ENCODE assay signal across 17 mouse cellular contexts in genomic region chr17:3416401-3416800, GRCm38 (mm10).
DNase-seq lines count a peak whose midpoint lies in the region; ATAC-seq lines count a peak whose summit lies in the region.
"Had no signal": no experiment of that assay in that cellular context is flagged by ENCODE, and none has a peak within 500 bp of the region (broad histone marks: within the 10 kb centered on the region; RNA-seq: fewer than 3 reads in every experiment).

No protein-coding gene starts in this region.

- ATAC-seq in cerebellum, adult (ENCODE audit: insufficient number of reproducible peaks, low FRiP score, low TSS enrichment) = no peak
- no peak for ATAC-seq in megakaryocyte, adult 5-6 weeks (ENCODE audit: poor library complexity, severe bottlenecking)
- ATAC-seq: intestine, embryonic 15.5 days; midbrain, embryonic 13.5 days; Patski had no signal

- peak; percentile 14 for DNase-seq in cerebellum, adult 9-11 months
- peak; percentile 16 for DNase-seq in embryo, embryonic 10 days (ENCODE audit: low spot score)
- DNase-seq in embryo, embryonic 11 days = no peak
- peak; percentile 21 for DNase-seq in kidney, postnatal 14 days
- DNase-seq in kidney, adult 9 months = no peak
- DNase-seq: adrenal gland, postnatal 10 days; gastrocnemius, postnatal 14 days; heart, postnatal 36 days; lung, embryonic 14.5 days; right cerebral cortex, postnatal 4 days; thymus, adult 18-20 months; thymus, postnatal 25 days had no signal

Comparison
In these comparisons a context has a peak if more than half of its experiments do, and no peak if none do; other contexts are left out.
1. DNase-seq: peak in cerebellum, adult 9-11 months (single experiment), embryo, embryonic 10 days (single experiment) and kidney, postnatal 14 days (single experiment); none in embryo, embryonic 11 days (single experiment) and kidney, adult 9 months (single experiment).